Mouse (Mus musculus) stomach, postnatal 0 days (tissue): ENCODE results near the gene Slco3a1.

Experiments
- CTCF ChIP-seq: IDR thresholded peaks from 2 replicates; pipeline ENCODE4 v1.5.1; 2016; ENCODE audit warnings: antibody characterized with exemption, low read depth, mild to moderate bottlenecking, moderate library complexity
- EP300 ChIP-seq: optimal IDR thresholded peaks from 2 replicates; pipeline ENCODE3; 2016; ENCODE audit warnings: antibody characterized with exemption

DNA sequence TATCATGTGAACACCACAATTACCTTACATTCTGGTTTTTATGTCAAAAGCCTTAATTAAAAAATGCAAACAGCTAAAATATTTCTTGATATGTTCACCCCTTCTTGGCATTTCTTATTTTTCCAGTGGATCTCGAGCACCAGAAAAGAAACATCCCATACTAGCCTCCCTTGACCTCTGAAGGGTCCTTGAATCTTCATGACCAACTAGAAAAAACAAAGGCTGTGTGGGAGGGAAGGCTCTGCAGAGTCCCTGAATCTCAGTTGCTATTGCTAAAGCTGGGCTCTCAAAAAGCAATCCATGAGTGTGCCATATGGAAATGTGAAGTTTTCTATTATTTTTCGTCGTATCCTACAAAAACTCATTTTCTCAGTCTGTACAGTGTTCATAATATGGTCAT, 313.3 kb downstream of the Slco3a1 start:
- TF ChIP-seq CTCF (no peak), EP300 (no peak)
